Mouse (Mus musculus): Measurements from ENCODE around the gene Ppid. TPM values are rescaled to one million over a fixed set of nuclear protein-coding genes. Genes with fewer than 3 reads are reported as not detected.

Ppid gene
- polyA plus RNA-seq, 1 experiment from 2014 or later, result 144 TPM

DNA sequence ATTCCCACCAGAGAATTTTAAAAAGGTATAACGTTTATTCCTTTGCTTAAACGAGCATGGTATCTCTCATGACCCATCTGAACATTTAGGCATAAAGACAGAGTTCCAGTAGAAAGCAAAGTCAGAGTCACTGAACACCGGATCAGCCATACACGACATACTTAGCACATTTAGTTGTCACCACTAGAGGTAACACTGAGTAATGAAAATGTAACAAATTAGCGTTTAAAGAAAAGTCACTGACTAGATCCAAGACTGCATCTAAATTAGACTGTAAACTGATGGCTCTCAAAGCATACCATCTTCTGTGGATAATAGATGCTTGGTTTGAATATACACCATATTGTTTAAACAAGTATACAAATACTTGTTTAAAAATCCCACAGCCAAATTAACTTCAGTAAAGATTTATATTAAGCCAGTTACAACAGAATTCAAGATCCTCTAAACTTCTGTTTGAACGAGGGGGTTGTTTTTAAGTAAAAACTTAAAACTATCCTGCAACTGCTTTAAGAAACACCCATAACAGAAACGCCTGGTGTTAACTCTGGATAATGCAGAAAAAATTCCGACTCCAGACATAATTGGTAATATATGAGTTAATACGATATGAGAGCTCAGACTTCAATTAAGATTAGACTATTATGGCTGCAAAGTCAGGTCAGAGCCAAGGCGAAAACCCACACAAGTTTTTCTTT is 36.5 kb downstream of the Ppid start:
- Histone ChIP-seq H3K4me1 (no peaks in the 10 kb centered on the region), H3K36me3 (peaks cover 13% of the 10 kb centered on the region), H3K4me2 (peak overlapping the region; percentile 59), H3K9ac (no peak overlapping the region; the same call in 1 of the 2 replicates), H3K4me3 (replicated peaks) (peak overlapping the region; percentile 72), H3K9me3 (no peaks in the 10 kb centered on the region), H3K27ac (no peak overlapping the region), H3K27me3 (replicated peaks) (no peaks in the 10 kb centered on the region)
- WGBS, result 19% methylated on average over 10 of the region's 10 CpGs
- ATAC-seq (ENCODE audit: insufficient read depth, low FRiP score, low read depth), result no peak

GRCm38 (mm10) chr3:79628182-79628560 is 37.0 kb downstream of the Ppid start:
- WGBS, result under 1% methylated on average over 9 of the region's 9 CpGs
- peak overlapping the region; percentile 59 for H3K4me2 ChIP-seq
- H3K4me3 ChIP-seq (replicated peaks), result peak overlapping the region; percentile 72
- peaks cover 15% of the 10 kb centered on the region for H3K36me3 ChIP-seq
- H3K9ac ChIP-seq, result peak overlapping the region; percentile 3; the same call in 1 of the 2 replicates
- no peaks in the 10 kb centered on the region for H3K27me3 ChIP-seq (replicated peaks)
- ATAC-seq (ENCODE audit: insufficient read depth, low FRiP score, low read depth), result no peak; the same call in 1 of the 2 replicates
- peak overlapping the region; percentile 72 for H3K27ac ChIP-seq
- no peaks in the 10 kb centered on the region for H3K4me1 ChIP-seq
- H3K9me3 ChIP-seq, result no peaks in the 10 kb centered on the region

- Histone ChIP-seq H3K27me3 (replicated peaks) (no peaks in the 10 kb centered on the region), H3K9ac (peak within 1 kb of the TSS; percentile 68), H3K36me3 (peaks cover 17% of the 10 kb centered on the region), H3K4me3 (replicated peaks) (peak within 1 kb of the TSS; percentile 72), H3K9me3 (no peaks in the 10 kb centered on the region), H3K4me2 (peak within 1 kb of the TSS; percentile 67), H3K27ac (peak within 1 kb of the TSS; percentile 85), H3K4me1 (no peaks in the 10 kb centered on the region)
- peak; percentile 99 for ATAC-seq (ENCODE audit: insufficient read depth, low FRiP score, low read depth)
- WGBS, result under 1% methylated on average over 60 of the region's 60 CpGs
These were observed 37.6 kb downstream of the Ppid start, which contains the start of gene 4930579G24Rik for GRCm38 (mm10) chr3:79628561-79629415. Gene 4930579G24Rik, plus strand, starts transcription at chr3:79629079.

GRCm38 (mm10) chr3:79629416-79629730 is 38.2 kb downstream of the Ppid start, which contains the start of gene Etfdh:
Gene Etfdh, minus strand, starts transcription at chr3:79629500.
- WGBS, result under 1% methylated on average over 11 of the region's 11 CpGs
- Histone ChIP-seq H3K4me3 (replicated peaks) (peak within 1 kb of the TSS; percentile 72), H3K27ac (peak within 1 kb of the TSS; percentile 85), H3K27me3 (replicated peaks) (no peaks in the 10 kb centered on the region), H3K9me3 (no peaks in the 10 kb centered on the region), H3K4me2 (peak within 1 kb of the TSS; percentile 67), H3K9ac (peak within 1 kb of the TSS; percentile 68), H3K36me3 (peaks cover 17% of the 10 kb centered on the region), H3K4me1 (no peaks in the 10 kb centered on the region)
- ATAC-seq (ENCODE audit: insufficient read depth, low FRiP score, low read depth), result peak; percentile 9; the same call in 1 of the 2 replicates

DNA sequence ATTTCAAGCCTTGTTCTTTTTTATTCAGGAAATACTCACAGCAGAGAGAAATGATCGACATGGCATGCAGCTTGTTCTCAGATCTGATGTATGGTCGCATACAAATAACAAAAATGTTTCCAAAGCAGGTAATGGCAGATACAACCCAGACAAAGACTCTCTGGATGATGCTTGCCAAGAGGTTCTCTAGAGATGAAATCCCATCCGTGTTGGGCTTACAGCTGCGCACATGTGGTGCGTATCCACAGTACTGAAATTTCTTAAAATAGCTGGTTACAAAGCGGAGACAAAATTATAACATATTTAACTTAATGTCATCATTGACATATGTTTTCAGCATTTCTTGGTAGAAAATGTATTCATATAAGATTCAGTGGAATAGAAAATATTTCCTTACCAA is 61.0 kb downstream of the Ppid start:
- Histone ChIP-seq H3K9me3 (no peaks in the 10 kb centered on the region), H3K27ac (no peak overlapping the region), H3K4me3 (replicated peaks) (no peak overlapping the region), H3K4me1 (no peaks in the 10 kb centered on the region), H3K4me2 (no peak overlapping the region), H3K36me3 (no peaks in the 10 kb centered on the region), H3K27me3 (replicated peaks) (no peaks in the 10 kb centered on the region), H3K9ac (no peak overlapping the region)
- 80% methylated on average over 6 of the region's 6 CpGs for WGBS
- no peak for ATAC-seq (ENCODE audit: insufficient read depth, low FRiP score, low read depth)

Other genes starting within 250 kb of the Ppid start
- 5.4 and 5.8 TPM in 2 replicates for gene Fnip2, start 23.5 kb upstream of the Ppid start, polyA plus RNA-seq (2015; fragmentation: Nextera tagmentation; extraction: Ambion mirVana)
- 24.6 and 26.7 TPM in 2 replicates for gene 4930579G24Rik, start 37.7 kb downstream of the Ppid start, polyA plus RNA-seq (2015; fragmentation: Nextera tagmentation; extraction: Ambion mirVana)
- gene Etfdh, start 38.2 kb downstream of the Ppid start, polyA plus RNA-seq (2015; fragmentation: Nextera tagmentation; extraction: Ambion mirVana), result 57.6 and 64.6 TPM in 2 replicates
- not detected in 2 replicates for gene Rxfp1, start 146.5 kb downstream of the Ppid start, polyA plus RNA-seq (2015; fragmentation: Nextera tagmentation; extraction: Ambion mirVana)

Measured in stomach, embryonic 15.5 days (tissue).